Mouse (Mus musculus): ENCODE results near the gene Gclc.

The Gclc gene

GRCm38 (mm10) chr9:77753853-77754727 is at the start of gene Gclc:
TSS of gene Gclc (plus strand) at chr9:77754535.
- peak; percentile 94 for DNase-seq

- no peak for DNase-seq
Observed at GRCm38 (mm10) chr9:77706515-77706914, 47.8 kb upstream of the Gclc start.

GRCm38 (mm10) chr9:77707433-77708139 is 46.7 kb upstream of the Gclc start:
- no peak for DNase-seq

GRCm38 (mm10) chr9:77708950-77709349 is 45.4 kb upstream of the Gclc start:
- DNase-seq = no peak

GRCm38 (mm10) chr9:77711021-77711569 is 43.2 kb upstream of the Gclc start:
- no peak for DNase-seq

GRCm38 (mm10) chr9:77712816-77713215 is 41.5 kb upstream of the Gclc start:
- DNase-seq = no peak

- DNase-seq = no peak
Observed at GRCm38 (mm10) chr9:77713301-77713700, 41.0 kb upstream of the Gclc start.

GRCm38 (mm10) chr9:77715262-77715661 is 39.1 kb upstream of the Gclc start:
- DNase-seq = no peak

- DNase-seq = no peak
Observed at GRCm38 (mm10) chr9:77716009-77716408, 38.3 kb upstream of the Gclc start.

GRCm38 (mm10) chr9:77717831-77718435 is 36.4 kb upstream of the Gclc start:
- DNase-seq = no peak

GRCm38 (mm10) chr9:77718816-77719411 is 35.4 kb upstream of the Gclc start:
- DNase-seq = no peak

- DNase-seq = no peak
Observed at GRCm38 (mm10) chr9:77719675-77720074, 34.7 kb upstream of the Gclc start.

GRCm38 (mm10) chr9:77722381-77722780 is 32.0 kb upstream of the Gclc start:
- no peak for DNase-seq

GRCm38 (mm10) chr9:77724216-77724615 is 30.1 kb upstream of the Gclc start:
- no peak for DNase-seq

- no peak for DNase-seq
Observed at GRCm38 (mm10) chr9:77725448-77725847, 28.9 kb upstream of the Gclc start.

- no peak for DNase-seq
Observed at GRCm38 (mm10) chr9:77726018-77726684, 28.2 kb upstream of the Gclc start.

GRCm38 (mm10) chr9:77727012-77727411 is 27.3 kb upstream of the Gclc start:
- DNase-seq = no peak

GRCm38 (mm10) chr9:77732067-77732466 is 22.3 kb upstream of the Gclc start:
- no peak for DNase-seq

- no peak for DNase-seq
Observed at GRCm38 (mm10) chr9:77737298-77738041, 16.9 kb upstream of the Gclc start.

GRCm38 (mm10) chr9:77741452-77741851 is 12.9 kb upstream of the Gclc start:
- no peak for DNase-seq

- DNase-seq = no peak
Observed at GRCm38 (mm10) chr9:77744798-77745197, 9.5 kb upstream of the Gclc start.

- DNase-seq = no peak
Observed at GRCm38 (mm10) chr9:77746315-77746714, 8.0 kb upstream of the Gclc start.

Data from liver (tissue).